Mouse (Mus musculus) small intestine, adult 2 months (tissue): Measurements from ENCODE around the gene Dclk1. TPM values are rescaled to one million over a fixed set of nuclear protein-coding genes. Genes with fewer than 3 reads are reported as not detected.

Experiments used
- H3K27ac ChIP-seq: fragments of 200-500 bp; 2 replicates; pipeline ENCODE4 v1.5.1; 2012; ENCODE audit warnings: low read depth, low read length, control low read depth, inconsistent platforms; ENCODE audit not compliant: insufficient read depth
- H3K27me3 ChIP-seq: fragments of 200-500 bp; 2 replicates; pipeline ENCODE4 v1.6.1; 2012; ENCODE audit warnings: mild to moderate bottlenecking, moderate library complexity, low read length, inconsistent platforms; ENCODE audit not compliant: control insufficient read depth, insufficient read depth
- H3K36me3 ChIP-seq: fragments of 200-500 bp; 2 replicates; pipeline ENCODE4 v1.6.1; 2012; ENCODE audit warnings: mild to moderate bottlenecking, low read length, control low read depth, inconsistent platforms; ENCODE audit not compliant: control insufficient read depth, insufficient read depth
- H3K4me1 ChIP-seq: fragments of 200-500 bp; 2 replicates; pipeline ENCODE4 v1.6.1; 2012; ENCODE audit warnings: low read length, inconsistent platforms, mixed read lengths; ENCODE audit not compliant: control insufficient read depth, insufficient read depth, insufficient read length
- H3K4me3 ChIP-seq: fragments of 200-500 bp; 2 replicates; pipeline ENCODE4 v1.5.1; 2012; ENCODE audit warnings: low read depth, mild to moderate bottlenecking, control low read depth, inconsistent platforms, low read length, moderate library complexity
- CTCF ChIP-seq: fragments of 200-500 bp; IDR thresholded peaks from 2 replicates; pipeline ENCODE4 v1.5.1; 2012; ENCODE audit warnings: low read depth, mild to moderate bottlenecking, control low read depth, inconsistent platforms, low read length, moderate library complexity, mixed read lengths; ENCODE audit not compliant: insufficient replicate concordance, insufficient read length; ENCODE audit errors: extremely low read depth
- POLR2A ChIP-seq: fragments of 200-500 bp; IDR thresholded peaks from 2 replicates; pipeline ENCODE4 v1.6.1; 2012; ENCODE audit warnings: low read depth, mild to moderate bottlenecking, control low read depth, inconsistent platforms, low read length, moderate library complexity
- WGBS: fragments of 180-500 bp; shearing (Covaris S2); methylation state at CpG from one replicate; pipeline ENCODE4 v1.1.7; 2018; 5-methylcytosine and 5-hydroxymethylcytosine counted together
- polyA plus RNA-seq: library from polyadenylated mRNA; depleted of rRNA; stranded (reverse); fragments of >200 nt; gene quantifications from 2 replicates; pipeline ENCODE4 v1.2.3, GENCODE M21; 2012

Dclk1 gene
- polyA plus RNA-seq, 1 experiment = 3.2 TPM

DNA sequence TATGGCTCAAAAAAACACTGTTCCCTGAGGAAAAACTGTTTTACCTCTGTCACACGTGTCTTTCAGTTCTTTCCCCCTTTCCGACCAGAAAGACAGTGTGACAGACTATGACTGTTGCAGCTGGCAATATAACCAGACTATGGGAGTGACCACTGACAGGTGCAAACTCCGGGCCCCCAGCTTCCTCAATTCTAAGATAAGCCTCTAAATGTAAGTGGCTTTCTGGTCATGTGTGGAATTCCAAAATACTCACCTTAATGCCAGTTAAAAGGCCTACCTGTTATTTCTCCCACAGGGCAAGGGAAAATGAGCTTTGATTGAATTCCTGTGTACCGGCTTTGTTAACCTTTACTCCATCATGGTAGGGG, 15.0 kb upstream of the Dclk1 start:
- Histone ChIP-seq H3K27me3 (no peaks in the 10 kb centered on the region), H3K27ac (no peak overlapping the region), H3K4me3 (no peak overlapping the region), H3K4me1 (no peaks in the 10 kb centered on the region; the same call in 1 of the 2 replicates), H3K36me3 (no peaks in the 10 kb centered on the region)
- 12% methylated on average over 4 of the region's 4 CpGs for WGBS
- no peak for TF ChIP-seq CTCF
- no peak for TF ChIP-seq POLR2A

DNA sequence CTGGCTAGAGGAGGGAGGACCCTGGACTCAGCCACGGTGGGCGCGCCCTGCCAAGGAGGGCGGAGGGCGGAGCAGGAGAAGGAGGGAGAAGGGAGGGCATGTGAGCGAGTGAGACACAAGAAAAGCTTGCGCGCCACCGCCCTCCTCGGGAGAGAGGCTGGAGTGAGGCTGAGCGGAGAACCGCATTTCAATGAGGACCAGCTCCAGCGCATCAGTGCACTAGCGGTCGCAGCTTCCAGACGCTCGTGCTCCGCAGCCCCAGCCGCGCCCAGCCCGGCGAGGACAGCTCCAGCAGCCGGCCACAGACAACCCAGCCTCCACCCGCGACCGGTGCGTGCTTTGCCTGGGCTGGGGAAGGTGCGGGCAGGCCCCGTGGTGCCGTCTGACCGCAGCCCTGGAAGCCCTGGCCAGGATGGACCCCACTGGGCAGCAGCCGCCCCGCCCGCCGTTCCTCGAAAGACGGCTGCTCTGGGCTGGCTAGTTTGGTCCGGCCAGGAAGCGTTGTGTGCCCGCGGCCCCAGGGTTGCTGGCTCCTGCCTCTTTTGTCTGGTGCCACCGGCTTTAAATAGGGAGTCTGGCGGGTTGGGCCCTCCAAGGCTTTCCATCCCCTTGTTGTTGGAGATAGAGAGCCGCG, 375 bp downstream of the Dclk1 start:
- Histone ChIP-seq H3K27me3 (peaks cover 7% of the 10 kb centered on the region), H3K4me1 (peaks cover 2% of the 10 kb centered on the region; the same call in 1 of the 2 replicates), H3K4me3 (peak overlapping the region; percentile 48), H3K36me3 (no peaks in the 10 kb centered on the region), H3K27ac (no peak overlapping the region)
- no peak for TF ChIP-seq CTCF
- no peak for TF ChIP-seq POLR2A
- 2% methylated on average over 45 of the region's 45 CpGs for WGBS

DNA sequence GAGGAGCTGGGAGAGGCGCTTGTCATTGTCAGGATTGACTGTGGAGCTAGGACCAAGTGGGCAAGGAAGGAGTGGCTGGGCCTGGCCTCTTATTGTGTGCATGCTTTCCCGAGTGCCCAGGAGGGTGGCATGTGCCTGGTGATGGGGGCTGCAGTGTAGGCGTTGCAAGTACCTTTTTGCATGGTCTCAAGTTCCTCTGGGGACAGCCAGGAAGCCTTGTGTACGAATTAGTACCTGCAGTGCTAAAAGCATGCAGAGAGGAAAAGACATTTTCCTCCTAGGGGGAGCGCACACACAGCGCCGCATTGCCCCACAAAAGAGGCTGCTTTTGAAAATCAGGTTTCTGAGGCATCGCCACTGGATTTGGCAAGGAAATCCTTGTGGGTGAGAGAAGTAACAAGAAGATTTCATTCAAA, 900 bp downstream of the Dclk1 start:
- no peaks in the 10 kb centered on the region for H3K36me3 ChIP-seq
- no peak overlapping the region for H3K27ac ChIP-seq
- H3K4me3 ChIP-seq = peak overlapping the region; percentile 48
- peaks cover 2% of the 10 kb centered on the region; the same call in 1 of the 2 replicates for H3K4me1 ChIP-seq
- no peak for TF ChIP-seq POLR2A
- no peak for TF ChIP-seq CTCF
- peaks cover 7% of the 10 kb centered on the region for H3K27me3 ChIP-seq
- 10% methylated on average over 8 of the region's 8 CpGs for WGBS

DNA sequence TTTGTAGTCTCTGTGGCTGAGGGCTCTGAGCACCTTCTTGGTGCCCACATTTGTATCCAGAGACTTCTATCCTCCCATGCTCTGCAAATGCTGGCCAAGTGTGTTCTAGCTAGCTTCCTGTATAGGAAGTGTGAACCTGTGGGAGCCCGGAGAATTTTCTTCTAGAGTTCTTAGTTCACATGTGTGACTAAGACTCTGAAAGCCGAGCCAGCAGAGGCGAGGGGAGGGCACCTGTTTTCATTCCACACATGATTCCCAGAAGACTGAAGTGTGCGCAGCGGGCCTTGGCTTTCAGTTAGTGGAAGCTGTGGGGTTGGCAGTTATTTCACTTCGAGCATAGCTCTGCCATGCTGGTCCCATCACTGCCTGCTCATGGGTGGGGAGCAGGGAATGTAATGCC, 1.9 kb downstream of the Dclk1 start:
- no peak overlapping the region for H3K4me3 ChIP-seq
- 80% methylated on average over 6 of the region's 6 CpGs for WGBS

DNA sequence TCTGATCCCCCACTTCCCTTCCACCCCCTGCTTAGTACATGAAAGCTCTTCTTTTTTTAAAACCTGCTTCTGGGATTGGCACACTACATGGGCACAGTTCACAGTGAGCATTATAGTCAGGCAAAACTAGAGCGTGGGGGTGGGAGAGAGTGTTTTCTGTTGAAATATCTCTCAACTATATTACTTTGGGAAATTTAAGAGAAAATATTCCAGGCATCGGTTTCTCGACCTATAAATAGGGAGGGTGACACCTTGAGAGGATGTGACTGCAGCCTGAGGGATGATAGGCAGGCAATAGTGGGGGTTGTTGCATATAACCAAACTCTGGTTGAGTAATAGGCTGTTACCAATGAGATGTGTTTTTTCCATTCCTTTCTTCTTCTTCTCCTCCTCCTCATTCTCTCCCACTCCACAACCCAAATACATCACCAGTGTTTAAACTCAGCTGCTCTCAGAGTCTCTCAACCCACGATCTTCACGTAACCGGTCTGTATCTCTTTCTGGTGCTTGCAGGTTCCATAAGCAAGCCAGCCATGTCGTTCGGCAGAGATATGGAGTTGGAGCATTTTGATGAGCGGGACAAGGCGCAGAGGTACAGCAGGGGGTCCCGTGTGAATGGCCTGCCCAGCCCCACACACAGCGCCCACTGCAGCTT, 4.6 kb downstream of the Dclk1 start:
- peaks cover 2% of the 10 kb centered on the region; the same call in 1 of the 2 replicates for H3K4me1 ChIP-seq
- H3K36me3 ChIP-seq = no peaks in the 10 kb centered on the region
- H3K4me3 ChIP-seq = no peak overlapping the region
- 89% methylated on average over 12 of the region's 12 CpGs for WGBS
- no peak overlapping the region for H3K27ac ChIP-seq
- TF ChIP-seq CTCF = no peak
- no peak for TF ChIP-seq POLR2A
- peaks cover 7% of the 10 kb centered on the region for H3K27me3 ChIP-seq

More for the DNA sequence above, 1.9 kb downstream of the Dclk1 start:
- TF ChIP-seq CTCF = no peak
- TF ChIP-seq POLR2A = no peak
- Histone ChIP-seq H3K4me1 (peaks cover 2% of the 10 kb centered on the region; the same call in 1 of the 2 replicates), H3K27ac (no peak overlapping the region), H3K27me3 (peaks cover 7% of the 10 kb centered on the region), H3K36me3 (no peaks in the 10 kb centered on the region)

DNA sequence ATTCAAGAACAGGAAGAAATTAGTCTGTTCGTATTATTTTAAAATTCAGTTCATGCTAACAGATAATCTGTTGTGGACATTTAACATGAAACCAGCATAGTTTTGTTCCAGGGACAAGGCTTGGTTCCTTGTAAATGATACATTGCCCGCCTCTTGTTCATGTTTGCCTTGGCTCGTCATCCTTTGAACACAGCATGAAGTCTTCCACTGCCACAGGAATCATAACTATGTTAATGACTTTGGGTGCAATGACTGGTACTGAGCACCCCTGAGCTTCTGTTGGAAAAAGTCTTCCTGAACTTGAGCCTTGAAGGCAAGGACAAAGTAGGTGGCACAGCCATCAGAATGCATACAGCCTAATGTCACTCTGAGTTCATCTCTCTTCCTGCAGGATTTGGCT, 5.9 kb downstream of the Dclk1 start:
- Histone ChIP-seq H3K4me3 (no peak overlapping the region), H3K4me1 (no peaks in the 10 kb centered on the region), H3K27me3 (peaks cover 1% of the 10 kb centered on the region; the same call in 1 of the 2 replicates), H3K27ac (no peak overlapping the region), H3K36me3 (no peaks in the 10 kb centered on the region)
- TF ChIP-seq CTCF (no peak), POLR2A (no peak)
- WGBS = 81% methylated on average over 3 of the region's 3 CpGs

DNA sequence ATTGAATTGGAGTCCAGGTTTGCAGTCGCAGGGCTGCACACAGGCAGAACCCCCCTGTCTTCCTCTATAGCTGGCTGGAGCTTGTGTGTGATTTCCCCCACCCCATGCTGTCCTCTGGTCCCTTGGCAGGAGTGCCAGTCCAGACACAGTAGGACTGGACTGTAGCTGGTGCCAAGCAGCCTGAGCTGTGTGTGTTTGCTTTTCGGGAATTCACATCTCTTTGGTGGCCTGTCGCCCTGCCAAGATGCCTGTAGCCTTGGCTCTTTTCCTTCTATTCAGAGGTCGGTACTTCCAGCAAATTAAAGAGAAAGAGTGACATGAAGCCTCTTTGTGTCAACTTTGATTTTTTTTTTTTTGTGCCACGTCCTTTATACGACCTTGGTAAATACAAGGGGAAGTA, 6.3 kb downstream of the Dclk1 start:
- WGBS = 56% methylated on average over 6 of the region's 6 CpGs
- Histone ChIP-seq H3K4me3 (no peak overlapping the region), H3K4me1 (no peaks in the 10 kb centered on the region), H3K36me3 (no peaks in the 10 kb centered on the region), H3K27ac (no peak overlapping the region), H3K27me3 (no peaks in the 10 kb centered on the region)
- TF ChIP-seq POLR2A (no peak), CTCF (no peak)
